Mouse (Mus musculus) liver, embryonic 12.5 days (tissue): ENCODE measurements around the gene Sptb. TPM values are rescaled to one million over a fixed set of nuclear protein-coding genes. Genes with fewer than 3 reads are reported as not detected.
A peak's percentile ranks its signal among the peaks of the same experiment; 100 is the strongest.

Experiments used
- ATAC-seq: fragments of 200-750 bp; cut with Nextera tagmentation; 2 replicates; pipeline ENCODE4 v1.8.0; 2017; ENCODE audit warnings: moderate number of reproducible peaks, mild to moderate bottlenecking, moderate library complexity
- H3K27ac ChIP-seq: fragments of 300-500 bp; sonication (generic); 2 replicates; pipeline ENCODE4 v1.5.1; 2016; ENCODE audit warnings: mild to moderate bottlenecking
- H3K27me3 ChIP-seq: fragments of 300-500 bp; sonication (generic); replicated peaks from 2 replicates; pipeline ENCODE4 v1.6.1; 2016; ENCODE audit warnings: mild to moderate bottlenecking, moderate library complexity
- H3K36me3 ChIP-seq: fragments of 300-500 bp; sonication (generic); 2 replicates; pipeline ENCODE4 v1.6.1; 2016; ENCODE audit warnings: mild to moderate bottlenecking, moderate library complexity
- H3K4me1 ChIP-seq: fragments of 300-500 bp; sonication (generic); 2 replicates; pipeline ENCODE4 v1.6.1; 2016
- H3K4me2 ChIP-seq: fragments of 300-500 bp; sonication (generic); 2 replicates; pipeline ENCODE4 v1.6.1; 2016; ENCODE audit warnings: mild to moderate bottlenecking, moderate library complexity
- H3K4me3 ChIP-seq: fragments of 300-500 bp; sonication (generic); 2 replicates; pipeline ENCODE4 v1.5.1; 2016; ENCODE audit warnings: mild to moderate bottlenecking, moderate library complexity
- H3K9ac ChIP-seq: fragments of 300-500 bp; sonication (generic); 2 replicates; pipeline ENCODE4 v1.6.1; 2016; ENCODE audit warnings: mild to moderate bottlenecking, moderate library complexity
- H3K9me3 ChIP-seq: fragments of 300-500 bp; sonication (generic); replicated peaks from 2 replicates; pipeline ENCODE4 v1.6.1; 2016; ENCODE audit warnings: mild to moderate bottlenecking, moderate library complexity
- WGBS: fragments of 180-500 bp; shearing (Covaris S2); methylation state at CpG from one replicate; pipeline ENCODE4 v1.1.7; 2016; ENCODE audit not compliant: insufficient replicate concordance; 5-methylcytosine and 5-hydroxymethylcytosine counted together
- polyA plus RNA-seq: library from polyadenylated mRNA; unstranded; fragments of >200 nt; fragmentation: Nextera tagmentation; extraction: Ambion mirVana; gene quantifications from 2 replicates; pipeline ENCODE4 v1.2.1, GENCODE M21; 2016

Sptb gene
- polyA plus RNA-seq, 1 experiment from 2014 or later = 83.5 TPM

DNA sequence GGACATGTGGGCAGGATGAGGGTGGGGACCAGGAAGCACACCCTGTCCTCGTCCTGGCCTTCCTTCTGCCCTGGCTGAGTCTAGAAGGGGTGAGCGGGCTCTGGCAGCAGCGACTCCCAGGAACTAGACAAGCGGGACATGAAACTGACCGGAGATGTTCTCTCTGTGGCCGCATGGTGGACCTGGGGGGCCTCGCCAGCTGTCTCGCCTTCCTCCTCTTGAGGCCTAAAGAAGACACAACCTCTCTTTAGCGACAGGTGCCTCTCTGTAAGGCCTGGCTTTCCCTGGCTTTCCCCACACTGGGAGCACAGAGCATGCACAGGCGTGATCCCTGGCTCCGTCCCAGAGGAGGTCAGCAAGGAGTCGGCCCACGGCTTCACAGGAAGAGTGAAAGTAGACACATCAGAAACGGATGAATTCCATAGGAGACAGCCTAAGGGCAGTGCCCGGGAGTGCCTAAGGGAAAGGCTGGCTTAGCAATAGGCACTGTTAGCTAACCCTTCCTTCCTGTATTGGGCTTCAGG lies 112.7 kb downstream of the Sptb start:
- peaks cover 46% of the 10 kb centered on the region for H3K4me1 ChIP-seq
- no peak overlapping the region for H3K4me2 ChIP-seq
- WGBS = 81% methylated on average over 15 of the region's 15 CpGs
- ATAC-seq = no peak
- H3K27me3 ChIP-seq = 0 out of 2 replicates have a peak, but pooled peaks cover 2% of the 10 kb centered on the region
- no peak overlapping the region for H3K9ac ChIP-seq
- H3K27ac ChIP-seq = no peak overlapping the region
- no peak overlapping the region for H3K4me3 ChIP-seq
- H3K9me3 ChIP-seq = no peaks in the 10 kb centered on the region
- H3K36me3 ChIP-seq = peaks cover 77% of the 10 kb centered on the region

DNA sequence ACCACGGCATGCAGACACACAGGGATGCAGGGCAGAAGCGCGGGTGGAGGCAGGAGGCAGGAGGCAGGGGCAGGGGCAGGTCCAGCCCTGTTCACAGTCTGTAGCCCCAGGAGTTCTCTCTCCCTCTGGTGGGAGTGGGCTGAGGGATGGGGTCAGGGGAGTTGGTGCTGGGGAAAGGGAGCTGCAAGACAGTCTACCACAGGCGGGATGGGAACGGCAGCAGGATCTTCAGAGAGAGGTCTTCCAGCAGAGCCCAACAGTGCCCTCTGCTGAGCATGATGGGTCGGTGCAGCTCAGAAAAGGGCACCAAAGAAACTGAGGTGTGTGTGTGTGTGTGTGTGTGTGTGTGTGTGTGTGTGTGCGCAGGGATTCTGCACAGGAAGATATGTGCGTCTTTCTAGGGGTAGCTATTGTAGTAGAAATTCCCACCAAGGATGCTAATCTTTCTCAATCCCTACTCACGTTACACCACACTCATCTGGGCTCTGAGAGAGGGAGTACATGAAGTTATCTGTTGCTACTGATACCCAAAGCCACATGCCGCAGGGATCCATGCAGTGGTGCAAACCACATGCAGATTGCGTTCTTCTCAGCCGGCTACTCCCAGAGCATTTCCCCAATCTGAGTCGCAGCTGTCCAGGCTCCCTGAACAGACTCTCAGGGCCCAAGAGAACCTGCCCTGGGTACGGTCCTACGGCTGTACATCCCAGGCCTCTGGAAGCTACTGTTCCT lies 113.9 kb downstream of the Sptb start:
- H3K4me3 ChIP-seq = no peak overlapping the region
- H3K27me3 ChIP-seq = 0 out of 2 replicates have a peak, but pooled peaks cover 6% of the 10 kb centered on the region
- ATAC-seq = no peak
- H3K27ac ChIP-seq = no peak overlapping the region
- H3K9me3 ChIP-seq = no peaks in the 10 kb centered on the region
- H3K9ac ChIP-seq = no peak overlapping the region
- WGBS = 41% methylated on average over 15 of the region's 15 CpGs
- H3K4me2 ChIP-seq = no peak overlapping the region
- peaks cover 65% of the 10 kb centered on the region for H3K36me3 ChIP-seq
- H3K4me1 ChIP-seq = peaks cover 47% of the 10 kb centered on the region

DNA sequence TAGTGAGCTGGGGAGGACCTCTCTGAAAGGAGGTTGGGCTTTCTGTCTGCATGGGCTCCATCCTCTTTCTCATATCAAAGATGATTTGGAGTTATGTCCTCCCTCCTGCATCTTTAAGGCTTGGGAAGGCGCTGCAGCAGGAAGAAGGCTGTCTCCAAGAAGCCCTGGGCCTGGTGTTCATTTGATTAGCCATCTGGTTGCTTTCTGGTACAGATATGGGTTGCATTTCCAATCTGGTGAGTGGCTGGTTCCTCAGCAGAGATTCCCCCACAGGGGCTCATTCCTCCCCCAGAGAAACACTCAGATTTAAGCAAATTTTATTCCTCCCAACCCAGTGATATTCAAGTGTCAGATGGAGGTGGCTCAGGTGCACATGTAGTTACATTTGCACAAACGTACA lies 114.5 kb downstream of the Sptb start:
- H3K4me3 ChIP-seq = no peak overlapping the region
- peaks cover 11% of the 10 kb centered on the region for H3K27me3 ChIP-seq
- peaks cover 47% of the 10 kb centered on the region for H3K4me1 ChIP-seq
- peaks cover 59% of the 10 kb centered on the region for H3K36me3 ChIP-seq
- H3K27ac ChIP-seq = no peak overlapping the region
- no peak for ATAC-seq
- no peak overlapping the region for H3K4me2 ChIP-seq
- no peaks in the 10 kb centered on the region for H3K9me3 ChIP-seq
- no peak overlapping the region for H3K9ac ChIP-seq
- WGBS = 84% methylated on average over 2 of the region's 2 CpGs

DNA sequence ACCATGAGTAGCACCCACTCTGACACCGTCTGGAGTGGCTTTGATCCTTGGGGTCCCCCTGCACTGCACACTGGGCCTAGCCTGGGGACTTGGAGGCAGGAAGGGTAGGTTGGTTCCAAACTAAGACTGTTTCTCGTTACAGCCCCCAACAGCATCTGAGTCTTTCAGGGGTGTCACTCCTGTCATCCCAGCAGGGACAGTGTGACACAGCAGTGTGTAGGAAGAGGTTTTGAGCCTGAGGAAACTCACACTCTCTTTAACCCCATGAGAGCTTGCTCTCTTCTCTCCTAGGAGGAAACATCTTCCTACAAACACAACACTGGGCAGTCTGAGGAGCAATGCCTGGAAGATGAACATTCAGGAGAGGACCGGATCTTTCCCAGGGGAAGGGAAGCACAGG lies 115.8 kb downstream of the Sptb start:
- Histone ChIP-seq H3K4me1 (peaks cover 47% of the 10 kb centered on the region), H3K9me3 (no peaks in the 10 kb centered on the region), H3K9ac (peak overlapping the region; percentile 59), H3K4me2 (peak overlapping the region; percentile 32), H3K27ac (peak overlapping the region; percentile 81), H3K4me3 (no peak overlapping the region), H3K27me3 (peaks cover 24% of the 10 kb centered on the region), H3K36me3 (peaks cover 46% of the 10 kb centered on the region)
- ATAC-seq = peak; percentile 5
- WGBS = 59% methylated on average over 3 of the region's 3 CpGs

DNA sequence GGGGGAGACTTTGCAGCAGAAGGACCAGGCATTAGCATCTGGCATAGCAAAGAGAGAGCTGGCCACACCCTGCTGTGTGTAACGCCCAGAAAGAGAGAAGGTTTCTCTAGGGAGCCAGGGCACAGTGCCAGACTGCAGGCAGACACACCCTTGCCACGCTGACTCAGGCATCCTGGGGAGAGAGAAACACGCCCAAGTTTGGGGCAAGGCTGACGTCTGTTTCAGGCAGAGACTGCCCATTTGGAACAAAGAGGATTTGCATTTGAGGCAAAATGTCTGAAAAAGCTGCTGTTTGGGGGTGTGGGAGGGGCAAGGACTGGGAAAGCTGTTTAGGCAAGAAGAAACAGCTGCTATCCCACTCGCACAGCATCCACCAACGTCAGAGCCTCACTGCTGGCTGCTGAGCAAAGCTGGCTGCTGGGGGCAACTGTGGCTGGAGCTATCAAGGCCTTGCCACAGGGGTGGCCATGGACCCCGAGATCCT lies 116.5 kb downstream of the Sptb start:
- no peak overlapping the region for H3K4me3 ChIP-seq
- WGBS = 19% methylated on average over 7 of the region's 7 CpGs
- peak overlapping the region; percentile 81 for H3K27ac ChIP-seq
- peak; percentile 86 for ATAC-seq
- peaks cover 39% of the 10 kb centered on the region for H3K36me3 ChIP-seq
- H3K9ac ChIP-seq = peak overlapping the region; percentile 59
- peaks cover 47% of the 10 kb centered on the region for H3K4me1 ChIP-seq
- no peaks in the 10 kb centered on the region for H3K9me3 ChIP-seq
- peak overlapping the region; percentile 32 for H3K4me2 ChIP-seq
- H3K27me3 ChIP-seq = peaks cover 31% of the 10 kb centered on the region

DNA sequence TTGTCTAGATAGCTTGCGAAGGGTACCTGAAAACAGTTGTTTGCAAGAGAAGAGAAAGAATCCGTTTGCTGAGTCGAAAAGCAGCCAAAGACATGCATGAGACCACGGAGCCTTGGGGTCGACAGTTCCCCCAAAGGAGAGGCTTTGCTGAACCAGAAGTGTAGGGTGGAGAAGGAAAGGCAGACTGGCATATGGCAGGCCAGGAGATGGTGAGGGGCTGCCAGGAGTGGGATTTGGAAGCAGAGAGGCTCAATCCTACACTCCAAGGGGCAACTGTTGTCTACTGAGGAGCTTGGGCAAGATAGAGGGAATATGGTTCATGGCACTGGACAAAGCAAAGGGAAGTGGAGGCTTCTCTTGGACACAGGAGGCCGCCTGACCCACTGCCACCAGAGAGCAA lies 117.1 kb downstream of the Sptb start:
- Histone ChIP-seq H3K36me3 (peaks cover 33% of the 10 kb centered on the region), H3K4me1 (peaks cover 42% of the 10 kb centered on the region), H3K9ac (peak overlapping the region; percentile 59; the same call in 1 of the 2 replicates), H3K27ac (peak overlapping the region; percentile 81), H3K4me2 (peak overlapping the region; percentile 32), H3K9me3 (no peaks in the 10 kb centered on the region), H3K4me3 (no peak overlapping the region), H3K27me3 (peaks cover 37% of the 10 kb centered on the region)
- ATAC-seq = no peak
- 78% methylated on average over 6 of the region's 6 CpGs for WGBS

DNA sequence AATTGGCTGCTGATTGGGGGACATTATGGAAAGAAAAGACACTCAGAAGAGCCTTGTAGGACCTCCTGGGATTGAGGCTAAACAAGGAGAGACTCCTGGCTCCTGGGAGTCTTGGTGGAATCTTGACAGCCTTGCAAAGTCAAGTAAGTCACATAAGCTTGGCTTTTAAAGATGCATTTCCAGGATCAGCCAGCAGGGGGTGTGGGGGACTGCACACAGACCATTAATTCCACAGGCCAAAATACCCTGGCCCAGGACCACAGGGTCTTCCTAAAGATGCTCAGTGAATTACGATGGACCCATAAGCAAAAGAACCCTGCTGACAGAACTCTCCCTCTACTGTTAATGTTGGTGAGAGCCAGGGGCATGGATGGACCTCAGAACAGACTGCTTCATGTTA lies 118.1 kb downstream of the Sptb start:
- Histone ChIP-seq H3K27ac (no peak overlapping the region), H3K9ac (no peak overlapping the region), H3K27me3 (peaks cover 46% of the 10 kb centered on the region), H3K9me3 (no peaks in the 10 kb centered on the region), H3K4me1 (peaks cover 39% of the 10 kb centered on the region), H3K4me3 (no peak overlapping the region), H3K36me3 (peaks cover 23% of the 10 kb centered on the region), H3K4me2 (no peak overlapping the region)
- 44% methylated on average over 1 of the region's 1 CpGs for WGBS
- no peak for ATAC-seq

DNA sequence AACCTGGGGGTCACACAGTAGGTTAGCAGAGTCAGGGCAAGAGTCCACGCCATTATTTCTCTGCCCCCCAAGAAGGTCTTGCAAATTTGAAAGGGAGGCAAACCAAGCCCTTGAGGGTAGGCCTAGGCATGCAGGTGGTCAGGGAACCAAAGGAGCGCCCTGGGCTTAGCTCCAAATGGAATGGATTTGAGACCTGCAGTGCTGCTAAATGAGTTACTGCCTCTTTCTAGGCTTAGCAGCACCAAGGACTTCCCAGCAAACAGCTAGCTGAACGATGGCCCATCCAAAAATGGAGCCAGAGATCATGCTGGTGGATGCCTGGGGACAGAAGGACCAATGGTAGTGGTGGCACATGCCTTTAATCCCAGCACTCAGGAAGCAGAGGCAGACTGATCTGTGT lies 119.3 kb downstream of the Sptb start:
- H3K4me3 ChIP-seq = no peak overlapping the region
- peaks cover 50% of the 10 kb centered on the region for H3K27me3 ChIP-seq
- H3K9ac ChIP-seq = no peak overlapping the region
- peaks cover 35% of the 10 kb centered on the region for H3K4me1 ChIP-seq
- H3K9me3 ChIP-seq = no peaks in the 10 kb centered on the region
- no peak overlapping the region for H3K4me2 ChIP-seq
- peaks cover 11% of the 10 kb centered on the region for H3K36me3 ChIP-seq
- 67% methylated on average over 3 of the region's 3 CpGs for WGBS
- no peak overlapping the region for H3K27ac ChIP-seq
- ATAC-seq = no peak

DNA sequence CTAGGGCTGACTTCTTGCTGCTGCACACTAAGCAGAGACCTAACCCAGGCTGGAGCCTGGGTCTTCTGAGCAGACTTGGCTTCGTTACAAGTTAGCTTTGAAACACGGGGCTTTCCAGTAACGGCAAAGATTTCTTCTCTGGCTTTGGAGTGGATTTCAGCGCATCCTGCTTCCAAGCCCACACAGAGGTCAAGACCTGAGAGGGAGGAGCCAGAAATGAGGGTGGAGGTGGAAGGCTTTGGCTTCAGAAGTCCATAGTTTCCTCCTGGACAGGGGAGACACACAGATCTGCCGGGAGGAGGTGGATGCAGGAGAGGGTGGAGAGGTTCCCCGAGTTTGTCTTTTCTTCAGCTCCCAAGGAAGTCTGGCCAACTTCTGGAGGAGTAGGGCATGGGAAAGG lies 120.8 kb downstream of the Sptb start:
- Histone ChIP-seq H3K27ac (no peak overlapping the region), H3K4me1 (peaks cover 20% of the 10 kb centered on the region), H3K9ac (no peak overlapping the region), H3K36me3 (no peaks in the 10 kb centered on the region), H3K4me2 (no peak overlapping the region), H3K9me3 (no peaks in the 10 kb centered on the region), H3K27me3 (peaks cover 50% of the 10 kb centered on the region), H3K4me3 (no peak overlapping the region)
- ATAC-seq = no peak
- 56% methylated on average over 6 of the region's 6 CpGs for WGBS

DNA sequence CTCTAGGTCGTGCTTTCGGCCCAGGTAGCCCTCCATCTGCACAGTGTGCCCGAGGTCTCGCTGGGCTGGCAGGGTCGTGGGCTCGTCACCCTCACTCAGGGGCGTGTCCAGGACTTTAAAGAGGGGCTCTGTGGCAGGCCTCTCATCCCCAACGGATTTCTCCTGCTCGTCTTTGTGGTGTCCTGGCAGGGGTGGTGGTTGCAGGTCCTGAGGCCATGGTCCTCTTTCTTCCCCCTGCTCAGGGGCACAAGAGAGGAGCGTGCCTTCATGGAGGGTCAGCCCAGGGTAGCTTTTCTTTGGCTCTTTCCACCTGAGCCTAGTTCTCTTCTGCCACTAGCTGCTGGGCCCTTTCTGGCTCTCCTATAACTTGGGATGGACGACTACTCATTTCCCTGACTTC lies 123.0 kb downstream of the Sptb start:
- ATAC-seq = no peak
- no peak overlapping the region for H3K9ac ChIP-seq
- WGBS = 63% methylated on average over 11 of the region's 11 CpGs
- H3K4me3 ChIP-seq = no peak overlapping the region
- H3K27me3 ChIP-seq = peaks cover 57% of the 10 kb centered on the region
- no peak overlapping the region for H3K27ac ChIP-seq
- H3K4me2 ChIP-seq = no peak overlapping the region
- H3K36me3 ChIP-seq = no peaks in the 10 kb centered on the region
- 0 out of 2 replicates have a peak, but pooled peaks cover 5% of the 10 kb centered on the region for H3K4me1 ChIP-seq
- H3K9me3 ChIP-seq = no peaks in the 10 kb centered on the region

DNA sequence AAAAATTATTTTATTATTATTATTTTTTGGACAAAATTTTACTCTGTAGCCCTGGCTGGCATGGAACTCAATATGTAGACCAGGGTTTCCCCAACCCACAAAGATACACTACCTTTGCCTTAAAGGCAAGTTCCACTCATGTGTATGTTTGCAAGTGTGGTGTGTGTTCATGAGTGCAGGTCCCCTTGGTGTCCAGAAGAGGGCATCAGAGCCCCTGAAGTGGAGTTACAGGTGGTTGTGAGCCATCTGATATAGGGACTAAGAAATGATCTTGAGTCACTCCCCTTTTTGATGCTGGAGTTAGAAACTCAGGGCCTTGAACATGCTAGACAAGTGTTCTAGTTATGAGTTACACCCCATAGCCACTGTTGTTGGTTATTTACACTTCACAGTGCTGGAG lies 125.3 kb downstream of the Sptb start:
- Histone ChIP-seq H3K4me3 (no peak overlapping the region), H3K27ac (no peak overlapping the region), H3K36me3 (no peaks in the 10 kb centered on the region), H3K4me2 (no peak overlapping the region), H3K4me1 (peaks cover 7% of the 10 kb centered on the region; the same call in 1 of the 2 replicates), H3K9me3 (no peaks in the 10 kb centered on the region), H3K9ac (no peak overlapping the region), H3K27me3 (peaks cover 54% of the 10 kb centered on the region)
- ATAC-seq = no peak

DNA sequence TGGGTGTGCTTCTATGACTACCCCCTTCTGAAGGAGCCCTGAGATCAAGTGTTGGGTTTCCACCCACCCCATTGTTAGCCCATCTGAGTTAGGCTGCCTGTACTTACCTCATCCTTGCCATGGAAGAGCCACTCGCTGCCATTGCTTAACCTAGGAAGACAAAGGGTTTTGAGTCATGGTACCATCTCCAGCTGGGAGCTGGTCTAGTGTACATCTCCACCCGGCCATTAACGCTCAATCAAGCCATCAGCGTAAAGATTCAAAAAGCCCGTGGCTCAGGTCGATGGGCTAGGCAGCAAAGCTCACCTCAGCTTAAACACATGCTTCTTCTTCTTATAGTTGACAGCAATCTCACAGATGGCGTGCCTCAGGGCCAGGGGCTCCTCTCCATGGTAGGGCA lies 126.9 kb downstream of the Sptb start:
- no peak overlapping the region for H3K9ac ChIP-seq
- H3K4me3 ChIP-seq = no peak overlapping the region
- H3K36me3 ChIP-seq = peaks cover 1% of the 10 kb centered on the region; the same call in 1 of the 2 replicates
- ATAC-seq = no peak
- WGBS = 78% methylated on average over 7 of the region's 7 CpGs
- H3K27me3 ChIP-seq = peaks cover 43% of the 10 kb centered on the region
- H3K9me3 ChIP-seq = no peaks in the 10 kb centered on the region
- no peak overlapping the region for H3K27ac ChIP-seq
- H3K4me2 ChIP-seq = no peak overlapping the region
- peaks cover 11% of the 10 kb centered on the region; the same call in 1 of the 2 replicates for H3K4me1 ChIP-seq
